Mouse (Mus musculus) heart, embryonic 10.5 days (tissue): ENCODE data around the gene Tanc2. TPM values are rescaled to one million over a fixed set of nuclear protein-coding genes. Genes with fewer than 3 reads are reported as not detected.

Experiments used
- DNase-seq: peaks from one replicate; pipeline ENCODE4 v3.0.0-alpha.2; 2017; ENCODE audit warnings: low spot score
- H3K27ac ChIP-seq: fragments of 300-500 bp; sonication (generic); 2 replicates; pipeline ENCODE4 v1.5.1; 2016; ENCODE audit warnings: mild to moderate bottlenecking
- H3K27me3 ChIP-seq: fragments of 300-500 bp; sonication (generic); 2 replicates; pipeline ENCODE4 v1.6.1; 2016; ENCODE audit warnings: mild to moderate bottlenecking; ENCODE audit not compliant: poor library complexity, insufficient read depth, severe bottlenecking
- H3K36me3 ChIP-seq: fragments of 300-500 bp; sonication (generic); 2 replicates; pipeline ENCODE4 v1.6.1; 2016; ENCODE audit warnings: mild to moderate bottlenecking, moderate library complexity
- H3K4me1 ChIP-seq: fragments of 300-500 bp; sonication (generic); 2 replicates; pipeline ENCODE4 v1.6.1; 2016; ENCODE audit warnings: mild to moderate bottlenecking
- H3K4me3 ChIP-seq: fragments of 300-500 bp; sonication (generic); 2 replicates; pipeline ENCODE4 v1.5.1; 2016; ENCODE audit warnings: mild to moderate bottlenecking, moderate library complexity
- H3K9me3 ChIP-seq: fragments of 300-500 bp; sonication (generic); 2 replicates; pipeline ENCODE4 v1.6.1; 2016; ENCODE audit warnings: mild to moderate bottlenecking, moderate library complexity
- WGBS: fragments of 180-500 bp; shearing (Covaris S2); methylation state at CpG from one replicate; pipeline ENCODE4 v1.1.7; 2016; 5-methylcytosine and 5-hydroxymethylcytosine counted together
- polyA plus RNA-seq: library from polyadenylated mRNA; unstranded; fragments of >200 nt; fragmentation: Nextera tagmentation; extraction: Ambion mirVana; gene quantifications from 2 replicates; pipeline ENCODE4 v1.2.1, GENCODE M21; 2016

The Tanc2 gene
- polyA plus RNA-seq, 1 experiment from 2014 or later = 17.1 TPM

DNA sequence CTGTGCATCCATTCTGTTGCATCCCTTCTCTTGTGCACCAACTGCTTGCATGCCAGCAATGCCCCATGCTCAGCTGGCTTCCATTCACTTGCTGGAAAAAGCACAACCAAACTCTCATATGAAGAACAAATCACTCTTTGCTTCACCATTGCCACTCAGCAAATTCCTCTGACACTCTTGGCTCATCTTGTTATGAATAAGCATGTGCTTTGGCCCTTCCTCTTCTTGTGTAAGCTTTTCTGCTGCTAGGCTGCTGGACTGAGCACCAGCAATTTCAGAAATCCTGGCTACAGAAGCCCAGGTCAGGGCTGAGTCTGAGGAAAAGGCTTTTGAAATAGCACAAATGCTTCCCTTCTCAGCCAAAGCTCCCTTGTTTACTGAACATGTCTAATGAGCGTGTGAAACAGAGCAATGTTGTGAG is 22.6 kb upstream of the Tanc2 start:
- no peak for DNase-seq
- Histone ChIP-seq H3K36me3 (no peaks in the 10 kb centered on the region), H3K4me1 (peaks cover 4% of the 10 kb centered on the region; the same call in 1 of the 2 replicates), H3K27me3 (no peaks in the 10 kb centered on the region), H3K4me3 (no peak overlapping the region), H3K27ac (no peak overlapping the region), H3K9me3 (no peaks in the 10 kb centered on the region)
- WGBS = 76% methylated on average over 1 of the region's 1 CpGs

DNA sequence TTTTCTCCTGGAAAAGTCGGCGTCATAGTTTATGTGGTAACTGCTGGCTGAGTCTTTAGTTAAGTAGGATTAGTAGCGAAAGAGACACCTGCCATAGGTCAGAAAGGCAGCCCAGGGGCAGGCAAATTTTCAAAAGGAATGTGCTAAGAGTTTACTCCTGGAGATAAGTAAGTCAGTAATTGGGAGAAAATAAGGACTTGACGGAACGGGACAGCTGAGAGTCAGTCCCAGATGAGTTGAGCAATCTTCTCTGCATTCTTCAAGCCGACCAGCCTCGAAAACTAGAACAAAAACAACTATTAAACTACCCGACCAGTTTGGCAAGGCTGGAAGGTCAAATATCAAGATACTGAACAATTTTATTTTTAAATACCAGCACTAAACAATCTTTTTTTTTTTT is 17.8 kb upstream of the Tanc2 start:
- no peaks in the 10 kb centered on the region for H3K9me3 ChIP-seq
- no peaks in the 10 kb centered on the region for H3K36me3 ChIP-seq
- H3K27ac ChIP-seq = no peak overlapping the region
- peaks cover 4% of the 10 kb centered on the region; the same call in 1 of the 2 replicates for H3K4me1 ChIP-seq
- WGBS = 63% methylated on average over 8 of the region's 8 CpGs
- no peak for DNase-seq
- H3K27me3 ChIP-seq = no peaks in the 10 kb centered on the region
- no peak overlapping the region for H3K4me3 ChIP-seq

DNA sequence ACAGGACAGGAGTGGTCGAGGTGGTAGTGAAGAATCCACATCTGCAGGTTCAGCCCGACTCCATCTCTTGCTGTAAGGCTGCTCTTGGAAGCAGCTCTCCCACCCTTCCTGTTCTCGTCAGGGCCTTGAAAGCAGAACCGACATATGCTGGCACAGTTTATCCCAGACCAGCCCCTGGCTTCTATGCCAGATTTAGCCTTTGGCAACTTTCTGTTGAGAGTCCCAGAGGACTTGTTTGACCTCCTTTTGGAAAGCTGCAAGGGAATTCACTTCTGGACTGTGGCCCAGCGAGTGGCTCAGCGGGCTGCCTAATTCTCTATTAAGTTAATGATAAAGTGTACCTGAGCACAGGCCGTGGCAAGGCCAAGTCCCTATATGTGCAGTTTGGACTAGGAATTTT is 15.5 kb upstream of the Tanc2 start:
- no peaks in the 10 kb centered on the region for H3K27me3 ChIP-seq
- H3K9me3 ChIP-seq = no peaks in the 10 kb centered on the region
- WGBS = 69% methylated on average over 7 of the region's 7 CpGs
- H3K4me3 ChIP-seq = no peak overlapping the region
- no peak overlapping the region for H3K27ac ChIP-seq
- H3K4me1 ChIP-seq = no peaks in the 10 kb centered on the region
- DNase-seq = no peak
- no peaks in the 10 kb centered on the region for H3K36me3 ChIP-seq

DNA sequence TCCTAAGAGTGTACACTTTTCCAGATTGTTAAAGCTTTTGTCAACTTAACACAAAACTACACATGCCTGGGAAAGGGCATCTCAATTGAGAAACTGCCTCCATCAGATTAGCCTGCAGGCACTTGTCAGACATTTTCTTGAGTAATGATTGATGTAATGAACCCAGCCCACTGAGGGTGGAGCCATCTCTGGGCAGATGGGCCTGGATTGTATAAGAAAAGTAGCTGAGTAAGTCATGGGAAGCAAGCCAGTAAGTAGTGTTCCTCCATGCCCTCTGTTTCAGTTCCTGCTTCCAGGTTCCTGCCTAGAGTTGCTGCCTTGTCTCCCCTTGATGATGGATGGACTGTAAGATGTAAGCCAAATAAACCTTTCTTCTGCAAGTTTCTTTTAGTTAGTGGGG is 12.6 kb upstream of the Tanc2 start:
- H3K4me3 ChIP-seq = no peak overlapping the region
- 0 out of 2 replicates have a peak, but pooled peaks cover 4% of the 10 kb centered on the region for H3K9me3 ChIP-seq
- H3K27ac ChIP-seq = no peak overlapping the region
- H3K4me1 ChIP-seq = no peaks in the 10 kb centered on the region
- no peak for DNase-seq
- no peaks in the 10 kb centered on the region for H3K36me3 ChIP-seq
- H3K27me3 ChIP-seq = no peaks in the 10 kb centered on the region

DNA sequence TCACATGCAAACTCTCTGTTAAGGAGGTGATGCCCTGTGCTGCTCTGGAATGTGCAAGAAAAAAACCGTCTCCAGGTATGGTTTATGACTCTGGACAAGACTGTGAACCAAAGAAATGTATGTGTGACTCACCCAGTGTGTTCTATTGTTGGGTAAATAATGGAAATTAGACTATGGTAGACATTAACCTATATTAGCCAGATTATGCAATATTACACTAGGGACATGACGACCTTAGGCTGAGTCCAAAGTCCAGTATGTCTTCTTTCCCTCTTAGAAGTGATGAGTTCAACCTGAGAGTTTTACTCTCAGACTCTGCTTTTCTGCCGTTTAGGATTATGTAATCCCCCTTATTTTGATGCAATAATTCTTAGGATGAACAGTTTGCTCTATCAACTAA is 7.8 kb upstream of the Tanc2 start:
- peaks cover 4% of the 10 kb centered on the region; the same call in 1 of the 2 replicates for H3K4me1 ChIP-seq
- H3K27me3 ChIP-seq = no peaks in the 10 kb centered on the region
- H3K9me3 ChIP-seq = 0 out of 2 replicates have a peak, but pooled peaks cover 4% of the 10 kb centered on the region
- no peak overlapping the region for H3K27ac ChIP-seq
- 84% methylated on average over 3 of the region's 3 CpGs for WGBS
- no peak overlapping the region for H3K4me3 ChIP-seq
- no peaks in the 10 kb centered on the region for H3K36me3 ChIP-seq
- DNase-seq = no peak

DNA sequence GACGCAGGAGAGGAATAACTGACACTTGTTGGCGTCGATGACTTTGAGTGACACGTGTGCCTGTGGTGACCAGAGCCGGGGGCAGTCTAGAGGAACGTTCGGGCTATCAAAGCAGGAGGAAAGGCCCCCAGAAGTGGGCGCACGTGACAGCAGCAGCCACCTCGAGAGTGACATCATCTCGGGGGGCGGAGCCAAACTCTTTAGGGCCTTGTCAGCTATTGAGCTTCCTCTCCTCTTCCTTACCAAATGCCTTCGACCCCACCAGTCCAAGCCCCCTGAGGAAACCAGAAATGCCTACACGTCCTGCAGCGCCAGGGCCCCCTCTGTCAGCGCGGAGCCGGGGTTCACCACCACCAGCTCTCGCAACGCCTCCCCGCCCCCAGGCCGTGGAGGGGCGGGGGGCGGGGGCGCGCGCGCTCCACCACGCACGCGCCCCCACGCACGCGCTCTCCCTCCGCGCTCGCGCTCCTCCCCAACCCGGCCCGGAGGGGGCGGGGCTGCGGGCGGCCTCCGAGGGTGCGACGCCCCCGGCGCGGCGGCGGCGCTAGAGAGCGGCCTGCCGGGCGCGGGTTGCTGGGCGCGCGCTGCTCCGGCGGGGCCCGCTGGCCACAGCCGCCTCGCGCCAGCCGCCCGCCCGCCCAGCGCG is 432 bp upstream of the Tanc2 start:
- Histone ChIP-seq H3K27ac (peak overlapping the region; percentile 99), H3K4me3 (peak overlapping the region; percentile 98), H3K4me1 (peaks cover 15% of the 10 kb centered on the region), H3K27me3 (no peaks in the 10 kb centered on the region), H3K36me3 (no peaks in the 10 kb centered on the region), H3K9me3 (no peaks in the 10 kb centered on the region)
- WGBS = 7% methylated on average over 66 of the region's 70 CpGs
- DNase-seq = peak; percentile 97

DNA sequence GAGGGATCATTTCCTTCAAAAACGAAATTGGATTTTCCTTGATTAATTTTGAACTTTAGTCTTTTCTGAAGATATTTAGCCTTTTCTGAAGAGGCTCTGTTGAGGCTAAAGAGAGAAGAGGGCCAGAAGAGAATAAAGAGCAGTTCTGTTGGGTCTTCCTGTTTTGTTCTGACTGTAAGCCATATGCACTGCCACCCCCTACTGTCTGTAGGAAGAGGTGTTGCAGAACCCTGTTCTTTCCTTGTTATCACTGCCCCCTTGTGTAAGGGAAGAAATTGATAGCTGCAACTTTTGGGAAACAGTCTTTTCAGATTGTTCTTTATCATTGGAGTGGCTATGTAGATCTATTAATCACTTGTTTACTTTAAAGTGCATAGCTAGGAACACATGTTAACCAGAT is 2.1 kb downstream of the Tanc2 start:
- no peak overlapping the region for H3K27ac ChIP-seq
- no peaks in the 10 kb centered on the region for H3K36me3 ChIP-seq
- no peak overlapping the region for H3K4me3 ChIP-seq
- 14% methylated on average over 1 of the region's 1 CpGs for WGBS
- peak; percentile 77 for DNase-seq
- H3K4me1 ChIP-seq = peaks cover 15% of the 10 kb centered on the region
- H3K27me3 ChIP-seq = no peaks in the 10 kb centered on the region
- no peaks in the 10 kb centered on the region for H3K9me3 ChIP-seq

DNA sequence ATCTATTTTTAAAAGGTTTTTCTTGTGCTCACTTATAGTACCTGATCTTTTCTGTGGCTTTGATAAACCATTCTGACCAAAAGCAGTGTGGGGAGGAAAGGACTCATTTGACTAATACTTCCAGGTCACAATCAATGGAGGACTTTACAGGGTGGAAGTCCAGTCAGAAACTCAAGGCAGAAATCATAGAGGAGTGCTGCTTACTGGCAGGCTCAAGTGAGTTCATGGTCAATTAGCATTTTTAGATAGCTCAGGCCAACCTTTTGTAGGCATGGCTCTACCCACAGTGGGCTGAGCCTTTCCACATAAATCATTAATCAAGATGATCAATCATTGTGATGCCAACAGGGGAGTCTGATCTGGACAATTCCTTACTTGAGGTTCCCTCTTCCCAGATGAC is 12.4 kb downstream of the Tanc2 start:
- no peak for DNase-seq
- no peaks in the 10 kb centered on the region for H3K4me1 ChIP-seq
- no peak overlapping the region for H3K27ac ChIP-seq
- no peaks in the 10 kb centered on the region for H3K27me3 ChIP-seq
- H3K4me3 ChIP-seq = no peak overlapping the region
- no peaks in the 10 kb centered on the region for H3K9me3 ChIP-seq
- no peaks in the 10 kb centered on the region for H3K36me3 ChIP-seq

DNA sequence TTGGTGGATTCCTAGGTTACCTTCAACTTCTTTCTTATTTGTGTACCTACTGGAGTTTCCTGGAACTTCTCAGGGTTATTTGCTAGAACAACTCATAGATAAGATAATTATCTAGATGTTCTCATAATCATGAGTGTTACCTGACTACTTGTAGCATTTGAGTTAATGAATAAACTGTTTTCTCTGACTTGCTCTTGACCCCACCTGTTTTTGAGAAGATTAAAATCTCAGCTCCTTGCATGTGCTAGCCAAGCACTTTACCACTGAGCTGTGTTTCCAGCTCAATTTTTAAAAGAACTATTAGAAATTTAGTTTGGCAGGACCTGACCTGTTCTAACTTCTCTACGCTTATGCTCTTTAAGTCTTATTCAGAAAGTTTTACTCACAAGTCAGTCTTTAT is 36.4 kb downstream of the Tanc2 start:
- no peak overlapping the region for H3K4me3 ChIP-seq
- no peak overlapping the region for H3K27ac ChIP-seq
- peaks cover 8% of the 10 kb centered on the region; the same call in 1 of the 2 replicates for H3K4me1 ChIP-seq
- DNase-seq = no peak
- 98% methylated on average over 1 of the region's 1 CpGs for WGBS
- H3K36me3 ChIP-seq = no peaks in the 10 kb centered on the region
- no peaks in the 10 kb centered on the region for H3K9me3 ChIP-seq
- no peaks in the 10 kb centered on the region for H3K27me3 ChIP-seq

DNA sequence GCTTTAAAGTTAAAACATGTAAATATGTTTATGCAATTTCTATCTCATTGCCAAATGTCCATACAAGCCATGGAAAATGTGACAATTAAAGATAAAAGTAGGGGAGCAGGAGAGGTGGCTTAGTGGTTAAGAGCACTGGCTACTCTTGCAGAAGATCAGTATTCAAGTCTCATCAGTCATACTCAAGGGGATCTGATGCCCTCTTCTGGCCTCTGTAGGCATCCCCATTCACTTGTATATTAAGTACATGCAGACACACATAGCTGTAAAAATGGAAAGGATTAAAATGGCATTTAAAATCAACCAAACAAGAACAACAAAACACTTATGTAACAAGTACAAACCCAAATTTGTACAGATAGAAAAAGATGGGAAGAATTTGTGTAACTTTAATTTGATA is 54.2 kb downstream of the Tanc2 start:
- Histone ChIP-seq H3K27me3 (no peaks in the 10 kb centered on the region), H3K4me1 (no peaks in the 10 kb centered on the region), H3K4me3 (no peak overlapping the region), H3K27ac (no peak overlapping the region), H3K9me3 (no peaks in the 10 kb centered on the region), H3K36me3 (no peaks in the 10 kb centered on the region)
- DNase-seq = no peak

DNA sequence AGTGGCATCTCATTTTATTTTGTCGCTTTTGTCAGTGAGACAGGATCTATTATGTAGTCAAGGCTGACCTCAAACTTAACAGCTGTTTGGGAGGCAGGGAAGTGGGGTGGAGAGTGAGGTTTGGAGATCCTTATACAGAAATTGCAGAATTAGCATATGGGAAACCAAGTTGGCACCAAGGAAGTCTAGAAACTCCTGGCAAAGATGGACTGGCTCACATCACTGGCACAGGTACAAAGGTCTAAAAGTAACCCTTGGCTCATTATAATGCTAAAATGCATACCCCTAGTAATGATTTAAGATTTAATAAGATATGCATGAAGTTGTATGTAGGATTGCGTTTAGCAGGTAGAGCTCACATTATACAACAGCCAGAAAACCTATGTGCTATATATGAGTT is 58.2 kb downstream of the Tanc2 start:
- no peak for DNase-seq
- no peaks in the 10 kb centered on the region for H3K36me3 ChIP-seq
- H3K4me1 ChIP-seq = no peaks in the 10 kb centered on the region
- WGBS = 91% methylated on average over 2 of the region's 2 CpGs
- H3K27me3 ChIP-seq = no peaks in the 10 kb centered on the region
- no peaks in the 10 kb centered on the region for H3K9me3 ChIP-seq
- H3K4me3 ChIP-seq = no peak overlapping the region
- H3K27ac ChIP-seq = no peak overlapping the region

DNA sequence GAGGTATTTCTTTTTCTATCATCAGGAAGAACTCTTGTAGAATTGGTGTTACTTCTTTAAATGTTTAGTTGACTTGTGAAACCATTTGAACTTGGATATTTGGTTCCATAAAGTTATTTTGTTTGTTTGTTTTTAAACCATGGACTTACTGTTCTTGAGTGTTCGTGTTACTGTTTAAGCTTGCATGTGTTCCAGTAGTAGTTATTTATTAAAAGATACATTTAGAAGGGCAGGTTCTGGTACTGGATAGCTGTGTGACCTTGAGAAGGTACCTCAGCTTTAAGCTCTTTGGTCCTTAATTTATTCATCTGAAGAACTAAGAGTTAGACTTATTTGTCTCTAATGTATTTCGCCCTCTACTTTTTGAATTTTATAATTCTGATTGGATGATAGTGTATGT is 64.8 kb downstream of the Tanc2 start:
- DNase-seq = no peak
- no peaks in the 10 kb centered on the region for H3K27me3 ChIP-seq
- no peaks in the 10 kb centered on the region for H3K36me3 ChIP-seq
- 87% methylated on average over 2 of the region's 2 CpGs for WGBS
- H3K9me3 ChIP-seq = no peaks in the 10 kb centered on the region
- H3K4me3 ChIP-seq = no peak overlapping the region
- H3K27ac ChIP-seq = no peak overlapping the region
- H3K4me1 ChIP-seq = no peaks in the 10 kb centered on the region

DNA sequence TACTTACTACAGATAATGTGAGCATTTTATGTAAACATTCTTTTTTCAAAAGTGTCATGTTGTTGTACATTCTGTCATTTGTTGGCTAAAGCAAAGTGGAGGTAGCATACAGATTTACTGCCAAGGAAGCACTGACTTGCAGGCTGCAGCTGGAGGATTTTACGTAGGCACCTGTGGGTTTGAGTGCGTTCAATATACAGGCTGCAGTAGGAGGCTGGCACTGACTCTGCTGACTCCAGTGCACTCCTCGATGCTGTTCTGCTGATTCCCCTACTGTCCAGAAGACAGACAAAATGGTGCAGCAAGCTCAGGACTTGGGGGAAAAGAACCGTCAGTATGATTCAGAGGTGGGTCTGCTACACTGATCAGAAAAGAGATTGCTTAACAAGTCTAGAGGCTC is 65.5 kb downstream of the Tanc2 start:
- Histone ChIP-seq H3K4me3 (no peak overlapping the region), H3K27me3 (no peaks in the 10 kb centered on the region), H3K27ac (no peak overlapping the region), H3K9me3 (no peaks in the 10 kb centered on the region), H3K4me1 (no peaks in the 10 kb centered on the region), H3K36me3 (no peaks in the 10 kb centered on the region)
- no peak for DNase-seq
- WGBS = 79% methylated on average over 4 of the region's 4 CpGs

DNA sequence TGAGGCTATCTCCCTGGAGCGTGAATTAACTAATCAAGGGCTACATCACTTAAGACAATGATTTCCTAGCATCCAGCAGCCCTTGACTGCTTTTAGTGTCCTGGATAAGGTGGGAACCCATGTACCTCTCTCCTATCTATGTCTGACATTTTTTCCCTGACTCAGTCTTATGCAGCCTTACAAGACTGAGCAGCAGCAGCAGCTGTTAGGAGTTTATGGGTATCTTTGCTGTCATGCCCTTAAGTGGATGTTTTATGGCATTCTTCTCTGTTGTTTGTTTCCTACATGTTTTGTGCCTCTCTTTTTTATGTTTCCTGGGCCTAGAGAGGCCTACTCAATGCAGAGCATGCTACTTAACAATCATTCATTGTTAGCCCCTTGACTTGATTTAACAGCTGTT is 78.1 kb downstream of the Tanc2 start:
- H3K9me3 ChIP-seq = no peaks in the 10 kb centered on the region
- 95% methylated on average over 1 of the region's 1 CpGs for WGBS
- H3K4me3 ChIP-seq = no peak overlapping the region
- H3K36me3 ChIP-seq = no peaks in the 10 kb centered on the region
- no peak overlapping the region for H3K27ac ChIP-seq
- H3K4me1 ChIP-seq = no peaks in the 10 kb centered on the region
- H3K27me3 ChIP-seq = no peaks in the 10 kb centered on the region
- no peak for DNase-seq
